Mouse (Mus musculus): ENCODE measurements at regions not wholly inside any gene's neighbourhood (a gene's known extent, or its start where the extent isn't known, plus 50 kb on each side); places are given as distances from the start of the nearest gene placed in this dataset.

GRCm38 (mm10) chr5:75803012-75803411 lies 175.2 kb downstream of the Kdr start:
- Histone ChIP-seq H3K9ac (replicated peaks; ENCODE audit: low read depth, low read length) (no peak overlapping the region), H3K27me3 (ENCODE audit: control insufficient read depth, insufficient read depth, low read length) (no peaks in the 10 kb centered on the region), H3K4me2 (replicated peaks; ENCODE audit: low read depth, low read length) (no peak overlapping the region), H3K4me1 (ENCODE audit: control insufficient read depth, insufficient read depth, low read length) (no peaks in the 10 kb centered on the region), H3K36me3 (ENCODE audit: control insufficient read depth, insufficient read depth, low read length) (no peaks in the 10 kb centered on the region), H3K9me3 (ENCODE audit: control insufficient read depth, low read depth, low read length) (no peaks in the 10 kb centered on the region), H3K4me3 (ENCODE audit: low read depth, low read length) (no peak overlapping the region), H3K27ac (ENCODE audit: low read length) (no peak overlapping the region)
- no peak for ATAC-seq (ENCODE audit: insufficient number of reproducible peaks, insufficient read depth, low FRiP score, low read depth)
- 89% methylated on average over 2 of the region's 2 CpGs for WGBS

GRCm38 (mm10) chr5:75800040-75800989 lies 177.9 kb downstream of the Kdr start:
- H3K27me3 ChIP-seq (ENCODE audit: control insufficient read depth, insufficient read depth, low read length), result no peaks in the 10 kb centered on the region
- H3K27ac ChIP-seq (ENCODE audit: low read length), result no peak overlapping the region
- H3K4me2 ChIP-seq (replicated peaks; ENCODE audit: low read depth, low read length), result no peak overlapping the region
- no peak overlapping the region for H3K9ac ChIP-seq (replicated peaks; ENCODE audit: low read depth, low read length)
- no peak for ATAC-seq (ENCODE audit: insufficient number of reproducible peaks, insufficient read depth, low FRiP score, low read depth)
- WGBS, result 58% methylated on average over 18 of the region's 18 CpGs
- no peaks in the 10 kb centered on the region for H3K36me3 ChIP-seq (ENCODE audit: control insufficient read depth, insufficient read depth, low read length)
- no peak overlapping the region for H3K4me3 ChIP-seq (ENCODE audit: low read depth, low read length)
- no peaks in the 10 kb centered on the region for H3K4me1 ChIP-seq (ENCODE audit: control insufficient read depth, insufficient read depth, low read length)
- H3K9me3 ChIP-seq (ENCODE audit: control insufficient read depth, low read depth, low read length), result no peaks in the 10 kb centered on the region

GRCm38 (mm10) chr5:75799627-75800026 lies 178.6 kb downstream of the Kdr start:
- no peaks in the 10 kb centered on the region for H3K4me1 ChIP-seq (ENCODE audit: control insufficient read depth, insufficient read depth, low read length)
- H3K9me3 ChIP-seq (ENCODE audit: control insufficient read depth, low read depth, low read length), result no peaks in the 10 kb centered on the region
- H3K27me3 ChIP-seq (ENCODE audit: control insufficient read depth, insufficient read depth, low read length), result no peaks in the 10 kb centered on the region
- H3K4me2 ChIP-seq (replicated peaks; ENCODE audit: low read depth, low read length), result no peak overlapping the region
- no peak overlapping the region for H3K4me3 ChIP-seq (ENCODE audit: low read depth, low read length)
- no peaks in the 10 kb centered on the region for H3K36me3 ChIP-seq (ENCODE audit: control insufficient read depth, insufficient read depth, low read length)
- no peak overlapping the region for H3K9ac ChIP-seq (replicated peaks; ENCODE audit: low read depth, low read length)
- no peak for ATAC-seq (ENCODE audit: insufficient number of reproducible peaks, insufficient read depth, low FRiP score, low read depth)
- no peak overlapping the region for H3K27ac ChIP-seq (ENCODE audit: low read length)
- 78% methylated on average over 4 of the region's 4 CpGs for WGBS

GRCm38 (mm10) chr5:75793184-75793583 lies 185.1 kb downstream of the Kdr start:
- H3K4me2 ChIP-seq (replicated peaks; ENCODE audit: low read depth, low read length), result no peak overlapping the region

GRCm38 (mm10) chr5:75791738-75792137 lies 186.5 kb downstream of the Kdr start:
- no peak for ATAC-seq (ENCODE audit: insufficient number of reproducible peaks, insufficient read depth, low FRiP score, low read depth)

More at GRCm38 (mm10) chr5:75793184-75793583, 185.1 kb downstream of the Kdr start:
- Histone ChIP-seq H3K27ac (ENCODE audit: low read length) (no peak overlapping the region), H3K9me3 (ENCODE audit: control insufficient read depth, low read depth, low read length) (no peaks in the 10 kb centered on the region), H3K27me3 (ENCODE audit: control insufficient read depth, insufficient read depth, low read length) (no peaks in the 10 kb centered on the region), H3K9ac (replicated peaks; ENCODE audit: low read depth, low read length) (no peak overlapping the region), H3K4me3 (ENCODE audit: low read depth, low read length) (no peak overlapping the region), H3K4me1 (ENCODE audit: control insufficient read depth, insufficient read depth, low read length) (no peaks in the 10 kb centered on the region), H3K36me3 (ENCODE audit: control insufficient read depth, insufficient read depth, low read length) (no peaks in the 10 kb centered on the region)
- no peak for ATAC-seq (ENCODE audit: insufficient number of reproducible peaks, insufficient read depth, low FRiP score, low read depth)

GRCm38 (mm10) chr5:75788087-75788486 lies 190.2 kb downstream of the Kdr start:
- H3K27me3 ChIP-seq (ENCODE audit: control insufficient read depth, insufficient read depth, low read length), result no peaks in the 10 kb centered on the region
- H3K4me1 ChIP-seq (ENCODE audit: control insufficient read depth, insufficient read depth, low read length), result no peaks in the 10 kb centered on the region
- H3K36me3 ChIP-seq (ENCODE audit: control insufficient read depth, insufficient read depth, low read length), result no peaks in the 10 kb centered on the region
- H3K4me2 ChIP-seq (replicated peaks; ENCODE audit: low read depth, low read length), result no peak overlapping the region
- ATAC-seq (ENCODE audit: insufficient number of reproducible peaks, insufficient read depth, low FRiP score, low read depth), result no peak
- no peak overlapping the region for H3K4me3 ChIP-seq (ENCODE audit: low read depth, low read length)
- WGBS, result 67% methylated on average over 3 of the region's 3 CpGs
- no peak overlapping the region for H3K9ac ChIP-seq (replicated peaks; ENCODE audit: low read depth, low read length)
- H3K27ac ChIP-seq (ENCODE audit: low read length), result no peak overlapping the region
- H3K9me3 ChIP-seq (ENCODE audit: control insufficient read depth, low read depth, low read length), result no peaks in the 10 kb centered on the region

More at GRCm38 (mm10) chr5:75791738-75792137, 186.5 kb downstream of the Kdr start:
- H3K4me3 ChIP-seq (ENCODE audit: low read depth, low read length), result no peak overlapping the region
- no peaks in the 10 kb centered on the region for H3K4me1 ChIP-seq (ENCODE audit: control insufficient read depth, insufficient read depth, low read length)
- H3K27ac ChIP-seq (ENCODE audit: low read length), result no peak overlapping the region
- no peaks in the 10 kb centered on the region for H3K9me3 ChIP-seq (ENCODE audit: control insufficient read depth, low read depth, low read length)
- 86% methylated on average over 8 of the region's 8 CpGs for WGBS
- H3K9ac ChIP-seq (replicated peaks; ENCODE audit: low read depth, low read length), result no peak overlapping the region
- no peaks in the 10 kb centered on the region for H3K36me3 ChIP-seq (ENCODE audit: control insufficient read depth, insufficient read depth, low read length)
- H3K4me2 ChIP-seq (replicated peaks; ENCODE audit: low read depth, low read length), result no peak overlapping the region
- no peaks in the 10 kb centered on the region for H3K27me3 ChIP-seq (ENCODE audit: control insufficient read depth, insufficient read depth, low read length)

GRCm38 (mm10) chr5:75786196-75786595 lies 192.1 kb downstream of the Kdr start:
- no peak overlapping the region for H3K4me2 ChIP-seq (replicated peaks; ENCODE audit: low read depth, low read length)
- H3K36me3 ChIP-seq (ENCODE audit: control insufficient read depth, insufficient read depth, low read length), result no peaks in the 10 kb centered on the region
- no peaks in the 10 kb centered on the region for H3K27me3 ChIP-seq (ENCODE audit: control insufficient read depth, insufficient read depth, low read length)
- H3K9ac ChIP-seq (replicated peaks; ENCODE audit: low read depth, low read length), result no peak overlapping the region
- 91% methylated on average over 3 of the region's 3 CpGs for WGBS
- H3K9me3 ChIP-seq (ENCODE audit: control insufficient read depth, low read depth, low read length), result no peaks in the 10 kb centered on the region
- H3K4me3 ChIP-seq (ENCODE audit: low read depth, low read length), result no peak overlapping the region
- ATAC-seq (ENCODE audit: insufficient number of reproducible peaks, insufficient read depth, low FRiP score, low read depth), result no peak
- no peaks in the 10 kb centered on the region for H3K4me1 ChIP-seq (ENCODE audit: control insufficient read depth, insufficient read depth, low read length)
- no peak overlapping the region for H3K27ac ChIP-seq (ENCODE audit: low read length)

GRCm38 (mm10) chr5:75784998-75785593 lies 193.2 kb downstream of the Kdr start:
- H3K4me2 ChIP-seq (replicated peaks; ENCODE audit: low read depth, low read length), result no peak overlapping the region
- ATAC-seq (ENCODE audit: insufficient number of reproducible peaks, insufficient read depth, low FRiP score, low read depth), result no peak
- WGBS, result 79% methylated on average over 8 of the region's 8 CpGs
- H3K9me3 ChIP-seq (ENCODE audit: control insufficient read depth, low read depth, low read length), result no peaks in the 10 kb centered on the region
- no peaks in the 10 kb centered on the region for H3K4me1 ChIP-seq (ENCODE audit: control insufficient read depth, insufficient read depth, low read length)
- no peak overlapping the region for H3K27ac ChIP-seq (ENCODE audit: low read length)
- H3K4me3 ChIP-seq (ENCODE audit: low read depth, low read length), result no peak overlapping the region
- no peak overlapping the region for H3K9ac ChIP-seq (replicated peaks; ENCODE audit: low read depth, low read length)
- no peaks in the 10 kb centered on the region for H3K36me3 ChIP-seq (ENCODE audit: control insufficient read depth, insufficient read depth, low read length)
- no peaks in the 10 kb centered on the region for H3K27me3 ChIP-seq (ENCODE audit: control insufficient read depth, insufficient read depth, low read length)

All from stomach, embryonic 14.5 days (tissue).